Mouse (Mus musculus): ENCODE results near the gene Jsrp1. TPM values are rescaled to one million over a fixed set of nuclear protein-coding genes. Genes with fewer than 3 reads are reported as not detected.

Gene Jsrp1
- total RNA-seq, 2 experiments from 2014 or later = 345 to 379 TPM

- DNase-seq = peak; percentile 95
- intact Hi-C loops (cut with DNase I; ENCODE audit: low total_unique reads) = no loop called here
These were observed 14.9 kb downstream of the Jsrp1 start, which contains the start of the genes Sf3a2 and Plekhj1 for GRCm38 (mm10) chr10:80798150-80799006. TSS of gene Sf3a2 (plus strand) at chr10:80798198. TSS of gene Plekhj1 (minus strand) at chr10:80798626.

- DNase-seq = no peak
- intact Hi-C loops (cut with DNase I; ENCODE audit: low total_unique reads) = no loop called here
These were observed 15.8 kb downstream of the Jsrp1 start for GRCm38 (mm10) chr10:80797186-80798149.

- DNase-seq = no peak
- intact Hi-C loops (cut with DNase I; ENCODE audit: low total_unique reads) = no loop called here
These were observed 16.9 kb downstream of the Jsrp1 start for GRCm38 (mm10) chr10:80796307-80796848.

GRCm38 (mm10) chr10:80794750-80795149, 18.5 kb downstream of the Jsrp1 start:
- DNase-seq = no peak
- intact Hi-C loops (cut with DNase I; ENCODE audit: low total_unique reads) = loop anchor here (5.0 kb wide), 1 partner anchor 47 kb away; no protein-coding TSS in a partner anchor

GRCm38 (mm10) chr10:80793803-80794202, 19.5 kb downstream of the Jsrp1 start:
- intact Hi-C loops (cut with DNase I; ENCODE audit: low total_unique reads) = loop anchor here (5.0 kb wide), 1 partner anchor 47 kb away; no protein-coding TSS in a partner anchor

GRCm38 (mm10) chr10:80793033-80793784, 20.1 kb downstream of the Jsrp1 start:
- intact Hi-C loops (cut with DNase I; ENCODE audit: low total_unique reads) = loop anchor here (5.0 kb wide), 1 partner anchor 46 kb away; no protein-coding TSS in a partner anchor
- DNase-seq = no peak

More at GRCm38 (mm10) chr10:80793803-80794202, 19.5 kb downstream of the Jsrp1 start:
- DNase-seq = no peak

GRCm38 (mm10) chr10:80792175-80793032, 20.9 kb downstream of the Jsrp1 start:
- no peak for DNase-seq
- intact Hi-C loops (cut with DNase I; ENCODE audit: low total_unique reads) = loop anchor here (5.0 kb wide), 1 partner anchor 45 kb away; no protein-coding TSS in a partner anchor

- intact Hi-C loops (cut with DNase I; ENCODE audit: low total_unique reads) = loop anchor here (5.0 kb wide), 1 partner anchor 44 kb away; no protein-coding TSS in a partner anchor
- DNase-seq = no peak
These were observed 21.7 kb downstream of the Jsrp1 start for GRCm38 (mm10) chr10:80791476-80792174.

- no peak for DNase-seq
- intact Hi-C loops (cut with DNase I; ENCODE audit: low total_unique reads) = loop anchor here (5.0 kb wide), 1 partner anchor 44 kb away; no protein-coding TSS in a partner anchor
These were observed 22.4 kb downstream of the Jsrp1 start for GRCm38 (mm10) chr10:80790761-80791404.

GRCm38 (mm10) chr10:80787517-80787916, 25.8 kb downstream of the Jsrp1 start:
- no peak for DNase-seq
- intact Hi-C loops (cut with DNase I; ENCODE audit: low total_unique reads) = no loop called here

- intact Hi-C loops (cut with DNase I; ENCODE audit: low total_unique reads) = no loop called here
These were observed 27.3 kb downstream of the Jsrp1 start for GRCm38 (mm10) chr10:80785963-80786362.

GRCm38 (mm10) chr10:80784871-80785270, 28.4 kb downstream of the Jsrp1 start:
- intact Hi-C loops (cut with DNase I; ENCODE audit: low total_unique reads) = no loop called here
- no peak for DNase-seq

More at GRCm38 (mm10) chr10:80785963-80786362, 27.3 kb downstream of the Jsrp1 start:
- no peak for DNase-seq

- intact Hi-C loops (cut with DNase I; ENCODE audit: low total_unique reads) = no loop called here
- DNase-seq = no peak
These were observed 29.0 kb downstream of the Jsrp1 start for GRCm38 (mm10) chr10:80784302-80784701.

GRCm38 (mm10) chr10:80779565-80779964, 33.7 kb downstream of the Jsrp1 start:
- DNase-seq = no peak
- intact Hi-C loops (cut with DNase I; ENCODE audit: low total_unique reads) = no loop called here

GRCm38 (mm10) chr10:80777123-80777522, 36.2 kb downstream of the Jsrp1 start:
- DNase-seq = no peak
- intact Hi-C loops (cut with DNase I; ENCODE audit: low total_unique reads) = no loop called here

GRCm38 (mm10) chr10:80776358-80776869, 36.9 kb downstream of the Jsrp1 start:
- no peak for DNase-seq
- intact Hi-C loops (cut with DNase I; ENCODE audit: low total_unique reads) = no loop called here
